Mouse (Mus musculus): Measurements from ENCODE around the gene 1700017B05Rik. TPM values are rescaled to one million over a fixed set of nuclear protein-coding genes. Genes with fewer than 3 reads are reported as not detected.

The 1700017B05Rik gene
- polyA plus RNA-seq, 1 experiment = 48.0 TPM

DNA sequence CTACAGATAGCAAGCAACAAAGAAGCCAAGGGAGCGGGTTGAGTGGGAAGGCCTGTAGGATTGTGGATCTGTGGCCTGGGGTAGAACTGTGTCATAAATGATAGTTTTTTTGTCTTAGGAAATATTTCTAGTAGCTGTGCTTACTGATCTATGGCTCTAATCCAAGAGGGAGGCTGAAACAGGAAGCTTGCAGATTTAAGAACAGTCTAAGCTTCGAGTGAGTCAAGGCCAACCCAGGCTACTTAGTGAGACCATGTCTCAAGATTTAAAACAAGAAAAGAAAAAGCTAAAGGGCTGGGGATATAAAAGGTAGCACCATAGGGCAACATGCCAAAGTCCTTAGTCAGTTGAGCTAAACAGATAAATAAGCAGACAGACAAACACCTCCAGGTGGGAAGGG lies 24.2 kb downstream of the 1700017B05Rik start:
- H3K4me1 ChIP-seq (ENCODE audit: control insufficient read depth, insufficient read depth, low read length) = no peaks in the 10 kb centered on the region
- no peaks in the 10 kb centered on the region for H3K27me3 ChIP-seq (ENCODE audit: control insufficient read depth, insufficient read depth, low read length, poor library complexity, severe bottlenecking)
- no peaks in the 10 kb centered on the region for H3K9me3 ChIP-seq (replicated peaks; ENCODE audit: control insufficient read depth, insufficient read depth, low read length, poor library complexity, severe bottlenecking)
- H3K9ac ChIP-seq (ENCODE audit: low read depth, poor library complexity, severe bottlenecking) = no peak overlapping the region
- no peak for TF ChIP-seq CTCF (IDR thresholded peaks at IDR 0.05; ENCODE audit: low read depth, low read length)
- TF ChIP-seq POLR2A (IDR thresholded peaks at IDR 0.05; ENCODE audit: insufficient read depth, low read length) = no peak
- no peak for TF ChIP-seq EP300 (IDR thresholded peaks at IDR 0.05; ENCODE audit: insufficient read depth, low read depth, low read length)
- H3K27ac ChIP-seq (ENCODE audit: insufficient read depth, low read length) = no peak overlapping the region
- no peak overlapping the region for H3K4me3 ChIP-seq (ENCODE audit: low read depth, low read length)
- no peaks in the 10 kb centered on the region for H3K36me3 ChIP-seq (ENCODE audit: control insufficient read depth, insufficient read depth, low read length, poor library complexity, severe bottlenecking)

DNA sequence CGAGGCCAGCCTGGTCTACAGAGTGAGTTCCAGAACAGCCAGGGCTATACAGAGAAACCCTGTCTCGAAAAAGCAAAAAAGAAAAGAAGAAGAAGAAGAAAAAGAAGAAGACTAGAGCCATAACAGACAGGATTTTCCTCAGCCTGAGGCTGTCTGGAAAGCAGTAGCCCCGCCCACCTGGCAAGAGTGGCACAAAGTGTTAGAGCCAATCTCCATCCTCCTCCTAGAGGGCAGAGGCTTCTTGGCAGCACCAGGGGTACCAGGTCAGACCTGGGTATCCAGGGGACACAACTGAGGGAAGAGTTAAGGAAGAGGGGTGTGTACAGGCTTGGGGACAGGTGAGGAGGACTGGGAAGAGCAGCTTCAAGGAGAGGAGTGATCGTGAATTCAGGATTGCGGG lies 24.7 kb downstream of the 1700017B05Rik start:
- TF ChIP-seq EP300 (IDR thresholded peaks at IDR 0.05; ENCODE audit: insufficient read depth, low read depth, low read length) (no peak), CTCF (IDR thresholded peaks at IDR 0.05; ENCODE audit: low read depth, low read length) (no peak), POLR2A (IDR thresholded peaks at IDR 0.05; ENCODE audit: insufficient read depth, low read length) (no peak)
- H3K4me3 ChIP-seq (ENCODE audit: low read depth, low read length) = no peak overlapping the region
- no peak overlapping the region for H3K9ac ChIP-seq (ENCODE audit: low read depth, poor library complexity, severe bottlenecking)
- no peaks in the 10 kb centered on the region for H3K9me3 ChIP-seq (replicated peaks; ENCODE audit: control insufficient read depth, insufficient read depth, low read length, poor library complexity, severe bottlenecking)
- H3K27ac ChIP-seq (ENCODE audit: insufficient read depth, low read length) = no peak overlapping the region
- H3K4me1 ChIP-seq (ENCODE audit: control insufficient read depth, insufficient read depth, low read length) = no peaks in the 10 kb centered on the region
- no peaks in the 10 kb centered on the region for H3K27me3 ChIP-seq (ENCODE audit: control insufficient read depth, insufficient read depth, low read length, poor library complexity, severe bottlenecking)
- no peaks in the 10 kb centered on the region for H3K36me3 ChIP-seq (ENCODE audit: control insufficient read depth, insufficient read depth, low read length, poor library complexity, severe bottlenecking)

DNA sequence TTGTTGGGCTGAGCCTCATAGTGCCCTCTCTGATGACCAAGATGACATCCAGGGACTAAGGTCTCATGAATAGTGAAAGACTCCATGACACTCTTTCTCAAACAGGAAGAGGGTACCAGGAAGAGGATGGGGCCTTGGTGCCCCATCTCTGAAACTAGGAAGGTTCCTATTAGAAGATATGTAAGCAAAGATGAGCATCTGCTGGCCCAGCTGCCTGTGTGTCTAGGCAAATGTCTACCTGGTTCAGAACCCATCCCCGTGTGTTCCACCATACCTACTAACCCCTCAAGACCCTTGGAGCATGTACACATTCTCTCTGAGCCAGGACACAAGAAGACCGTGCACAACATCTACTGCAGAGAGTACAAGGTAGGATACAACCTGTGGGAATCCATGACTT lies 26.2 kb downstream of the 1700017B05Rik start, which contains the start of gene Trcg1:
Gene Trcg1, plus strand, starts transcription at position 301 of the 400 bp plus-strand sequence.
- TF ChIP-seq CTCF (IDR thresholded peaks at IDR 0.05; ENCODE audit: low read depth, low read length) (no peak), POLR2A (IDR thresholded peaks at IDR 0.05; ENCODE audit: insufficient read depth, low read length) (no peak), EP300 (IDR thresholded peaks at IDR 0.05; ENCODE audit: insufficient read depth, low read depth, low read length) (no peak)
- H3K4me3 ChIP-seq (ENCODE audit: low read depth, low read length) = no peak within 1 kb of the TSS
- H3K27me3 ChIP-seq (ENCODE audit: control insufficient read depth, insufficient read depth, low read length, poor library complexity, severe bottlenecking) = no peaks in the 10 kb centered on the region
- H3K9ac ChIP-seq (ENCODE audit: low read depth, poor library complexity, severe bottlenecking) = no peak within 1 kb of the TSS
- H3K4me1 ChIP-seq (ENCODE audit: control insufficient read depth, insufficient read depth, low read length) = no peaks in the 10 kb centered on the region
- no peaks in the 10 kb centered on the region for H3K36me3 ChIP-seq (ENCODE audit: control insufficient read depth, insufficient read depth, low read length, poor library complexity, severe bottlenecking)
- no peak within 1 kb of the TSS for H3K27ac ChIP-seq (ENCODE audit: insufficient read depth, low read length)
- H3K9me3 ChIP-seq (replicated peaks; ENCODE audit: control insufficient read depth, insufficient read depth, low read length, poor library complexity, severe bottlenecking) = no peaks in the 10 kb centered on the region

DNA sequence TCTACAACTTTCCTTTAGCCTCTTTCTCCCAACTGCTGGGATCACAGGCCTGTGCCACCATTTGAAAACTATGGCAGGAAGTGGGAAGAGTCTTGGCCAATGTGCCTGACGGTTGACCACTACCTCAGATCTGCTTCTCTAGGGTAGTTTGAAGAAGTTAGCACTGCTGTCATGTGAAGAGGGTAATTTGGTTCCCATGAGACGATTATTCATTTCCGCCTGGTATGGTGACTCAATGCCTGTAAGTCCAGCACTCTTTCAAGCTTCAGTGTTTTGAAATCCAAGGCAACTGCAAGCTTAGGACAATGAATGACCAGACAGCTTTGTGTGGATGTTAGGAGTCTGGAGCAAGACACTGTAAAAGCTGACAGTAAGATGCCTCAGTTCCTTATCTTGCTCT lies 28.6 kb downstream of the 1700017B05Rik start:
- H3K36me3 ChIP-seq (ENCODE audit: control insufficient read depth, insufficient read depth, low read length, poor library complexity, severe bottlenecking) = no peaks in the 10 kb centered on the region
- no peak overlapping the region for H3K27ac ChIP-seq (ENCODE audit: insufficient read depth, low read length)
- no peak for TF ChIP-seq EP300 (IDR thresholded peaks at IDR 0.05; ENCODE audit: insufficient read depth, low read depth, low read length)
- TF ChIP-seq CTCF (IDR thresholded peaks at IDR 0.05; ENCODE audit: low read depth, low read length) = no peak
- TF ChIP-seq POLR2A (IDR thresholded peaks at IDR 0.05; ENCODE audit: insufficient read depth, low read length) = no peak
- no peak overlapping the region for H3K4me3 ChIP-seq (ENCODE audit: low read depth, low read length)
- no peaks in the 10 kb centered on the region for H3K9me3 ChIP-seq (replicated peaks; ENCODE audit: control insufficient read depth, insufficient read depth, low read length, poor library complexity, severe bottlenecking)
- no peak overlapping the region for H3K9ac ChIP-seq (ENCODE audit: low read depth, poor library complexity, severe bottlenecking)
- H3K4me1 ChIP-seq (ENCODE audit: control insufficient read depth, insufficient read depth, low read length) = peaks cover 3% of the 10 kb centered on the region
- no peaks in the 10 kb centered on the region for H3K27me3 ChIP-seq (ENCODE audit: control insufficient read depth, insufficient read depth, low read length, poor library complexity, severe bottlenecking)

DNA sequence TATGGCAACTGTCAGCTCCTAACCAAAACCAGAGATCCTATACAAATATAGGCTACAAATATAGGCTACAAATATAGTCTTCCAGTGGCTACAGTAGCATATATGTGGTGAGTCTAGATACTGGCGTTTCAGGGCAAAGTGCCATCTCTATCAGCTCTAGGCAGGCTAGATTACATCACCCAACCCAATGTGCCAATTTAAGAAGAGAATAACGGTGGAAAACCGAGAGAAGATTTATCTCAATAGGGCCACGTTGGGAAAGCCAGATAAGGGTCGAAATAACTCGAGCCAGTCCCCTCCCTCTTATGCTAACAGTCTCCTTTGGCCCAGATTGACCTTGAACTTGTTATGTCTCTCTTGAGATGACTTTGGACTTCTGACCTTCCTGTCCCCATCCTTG lies 29.3 kb downstream of the 1700017B05Rik start:
- H3K4me3 ChIP-seq (ENCODE audit: low read depth, low read length) = no peak overlapping the region
- H3K36me3 ChIP-seq (ENCODE audit: control insufficient read depth, insufficient read depth, low read length, poor library complexity, severe bottlenecking) = no peaks in the 10 kb centered on the region
- H3K4me1 ChIP-seq (ENCODE audit: control insufficient read depth, insufficient read depth, low read length) = peaks cover 3% of the 10 kb centered on the region
- H3K27me3 ChIP-seq (ENCODE audit: control insufficient read depth, insufficient read depth, low read length, poor library complexity, severe bottlenecking) = no peaks in the 10 kb centered on the region
- no peaks in the 10 kb centered on the region for H3K9me3 ChIP-seq (replicated peaks; ENCODE audit: control insufficient read depth, insufficient read depth, low read length, poor library complexity, severe bottlenecking)
- TF ChIP-seq POLR2A (IDR thresholded peaks at IDR 0.05; ENCODE audit: insufficient read depth, low read length) (no peak), CTCF (IDR thresholded peaks at IDR 0.05; ENCODE audit: low read depth, low read length) (no peak), EP300 (IDR thresholded peaks at IDR 0.05; ENCODE audit: insufficient read depth, low read depth, low read length) (no peak)
- no peak overlapping the region for H3K9ac ChIP-seq (ENCODE audit: low read depth, poor library complexity, severe bottlenecking)
- no peak overlapping the region for H3K27ac ChIP-seq (ENCODE audit: insufficient read depth, low read length)

DNA sequence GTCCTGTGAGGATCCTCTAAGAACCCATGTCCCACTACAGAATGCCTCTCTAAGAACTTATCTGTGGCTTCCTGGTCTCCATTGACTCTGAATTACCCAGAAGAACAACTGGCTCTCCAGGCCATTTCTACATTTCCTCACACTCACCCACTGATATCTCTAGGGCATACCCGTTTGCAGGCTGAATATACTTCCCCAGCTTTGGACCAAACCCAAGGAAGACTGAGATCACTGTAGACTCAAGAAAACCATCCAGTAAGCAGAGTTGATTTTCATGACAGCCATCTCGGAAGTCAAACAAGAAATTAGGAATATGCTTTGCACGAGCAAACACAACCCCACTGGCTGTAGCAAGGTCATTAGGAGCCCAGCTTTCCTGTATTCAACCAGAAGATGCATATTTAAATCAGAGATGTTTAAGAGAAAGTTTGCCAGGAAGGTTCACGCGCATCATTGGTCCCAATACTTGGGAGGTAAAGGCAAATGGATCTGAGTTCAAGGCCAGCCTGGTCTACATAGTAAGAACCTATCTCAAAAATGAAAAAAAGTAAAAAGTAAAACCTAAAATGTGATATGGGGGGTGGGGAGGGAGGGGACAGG lies 30.0 kb downstream of the 1700017B05Rik start:
- TF ChIP-seq EP300 (IDR thresholded peaks at IDR 0.05; ENCODE audit: insufficient read depth, low read depth, low read length) = no peak
- no peak for TF ChIP-seq POLR2A (IDR thresholded peaks at IDR 0.05; ENCODE audit: insufficient read depth, low read length)
- no peak for TF ChIP-seq CTCF (IDR thresholded peaks at IDR 0.05; ENCODE audit: low read depth, low read length)
- Histone ChIP-seq H3K4me3 (ENCODE audit: low read depth, low read length) (no peak overlapping the region), H3K9me3 (replicated peaks; ENCODE audit: control insufficient read depth, insufficient read depth, low read length, poor library complexity, severe bottlenecking) (no peaks in the 10 kb centered on the region), H3K27me3 (ENCODE audit: control insufficient read depth, insufficient read depth, low read length, poor library complexity, severe bottlenecking) (no peaks in the 10 kb centered on the region), H3K27ac (ENCODE audit: insufficient read depth, low read length) (no peak overlapping the region), H3K36me3 (ENCODE audit: control insufficient read depth, insufficient read depth, low read length, poor library complexity, severe bottlenecking) (no peaks in the 10 kb centered on the region), H3K4me1 (ENCODE audit: control insufficient read depth, insufficient read depth, low read length) (peaks cover 3% of the 10 kb centered on the region), H3K9ac (ENCODE audit: low read depth, poor library complexity, severe bottlenecking) (no peak overlapping the region)
